Mouse (Mus musculus): ENCODE data around the gene Spata13. TPM values are rescaled to one million over a fixed set of nuclear protein-coding genes. Genes with fewer than 3 reads are reported as not detected.

Gene Spata13
- polyA plus RNA-seq, 1 experiment from 2014 or later: 11.6 TPM

DNA sequence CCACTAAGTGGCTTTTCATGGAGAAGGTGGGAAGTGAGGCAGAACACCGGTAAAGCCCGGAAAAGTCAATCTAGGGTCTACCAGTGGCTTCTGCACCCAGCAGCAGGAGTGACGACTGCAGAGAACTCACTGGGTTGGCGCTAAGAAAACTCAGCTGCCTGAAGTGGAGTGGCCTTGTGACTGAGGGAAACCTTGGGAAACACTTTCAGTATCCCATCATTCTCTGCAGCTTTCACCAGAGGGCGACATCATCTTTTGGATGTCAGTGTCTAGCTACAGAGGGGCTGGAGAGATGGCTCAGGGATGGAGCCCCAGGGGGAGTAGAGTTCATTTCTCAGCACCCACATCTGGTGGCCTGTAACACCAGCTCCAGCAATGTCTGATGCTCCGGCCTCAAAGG is 135.5 kb downstream of the Spata13 start:
- WGBS: 38% methylated on average over 6 of the region's 6 CpGs
- H3K27me3 ChIP-seq (ENCODE audit: control insufficient read depth, insufficient read depth, low read length): no peaks in the 10 kb centered on the region
- no peaks in the 10 kb centered on the region for H3K36me3 ChIP-seq (ENCODE audit: control insufficient read depth, insufficient read depth, low read length)
- no peaks in the 10 kb centered on the region for H3K9me3 ChIP-seq (ENCODE audit: control insufficient read depth, low read length)
- no peak overlapping the region for H3K4me3 ChIP-seq (ENCODE audit: control insufficient read depth in 1 of 2, insufficient read depth in 1 of 2, low read depth in 1 of 2, low read length in 2 of 2)
- H3K4me2 ChIP-seq (ENCODE audit: low read length): no peak overlapping the region
- H3K9ac ChIP-seq (ENCODE audit: low read length): no peak overlapping the region
- no peak for ATAC-seq (ENCODE audit: insufficient number of reproducible peaks, insufficient read depth, low FRiP score, low read depth)
- peaks cover 13 to 21% of the 10 kb centered on the region in 2 experiments; a peak in 3 of 4 replicates for H3K4me1 ChIP-seq (ENCODE audit: control insufficient read depth in 2 of 2, insufficient read depth in 2 of 2, low read length in 2 of 2)
- no peak overlapping the region for H3K27ac ChIP-seq (replicated peaks in 1 of 2; ENCODE audit: control insufficient read depth in 1 of 2, insufficient read depth in 1 of 2, low read depth in 2 of 2, low read length in 2 of 2)

DNA sequence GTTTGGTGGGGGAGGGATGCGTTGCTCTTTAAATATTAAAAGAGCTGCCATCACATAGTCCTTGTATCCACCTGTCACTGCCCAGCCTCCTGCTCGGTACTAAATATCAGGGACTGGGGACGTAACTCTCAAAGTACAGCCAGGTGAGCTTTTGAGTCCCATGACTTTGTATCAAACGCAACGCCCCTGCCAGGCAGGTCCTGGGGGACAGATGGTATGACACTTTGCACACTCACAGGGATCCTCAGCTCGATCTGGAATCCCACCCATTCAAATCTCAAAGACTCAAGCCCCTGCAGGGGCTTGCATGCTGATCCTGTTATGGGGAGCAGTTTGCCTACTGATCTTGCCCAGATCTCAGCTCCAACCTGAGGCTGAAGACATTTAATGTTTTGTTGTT is 136.8 kb downstream of the Spata13 start:
- H3K27ac ChIP-seq (replicated peaks in 1 of 2; ENCODE audit: control insufficient read depth in 1 of 2, insufficient read depth in 1 of 2, low read depth in 2 of 2, low read length in 2 of 2): no peak overlapping the region
- peak overlapping the region; percentile 54 for H3K4me2 ChIP-seq (ENCODE audit: low read length)
- 73% methylated on average over 6 of the region's 6 CpGs for WGBS

DNA sequence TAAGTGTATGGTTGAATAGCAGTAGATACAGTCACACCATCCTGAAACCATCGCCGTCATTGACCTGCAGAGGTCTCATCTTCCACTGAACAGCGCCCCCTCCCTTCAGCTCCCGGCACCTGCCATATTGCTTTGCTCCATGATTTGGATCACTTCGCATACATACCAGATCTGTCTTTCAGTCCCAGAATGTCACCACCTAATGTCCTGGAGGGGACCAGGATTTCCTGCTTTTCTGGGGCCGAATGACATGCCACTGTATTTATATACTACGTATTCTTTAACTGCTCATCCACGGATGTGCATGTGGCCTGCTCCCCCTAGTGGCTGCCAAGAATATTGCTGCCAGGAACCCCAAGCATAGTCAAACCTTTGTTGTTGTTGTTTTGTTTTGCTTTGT is 137.3 kb downstream of the Spata13 start:
- H3K9ac ChIP-seq (ENCODE audit: low read length): no peak overlapping the region
- H3K9me3 ChIP-seq (ENCODE audit: control insufficient read depth, low read length): no peaks in the 10 kb centered on the region
- H3K27me3 ChIP-seq (ENCODE audit: control insufficient read depth, insufficient read depth, low read length): no peaks in the 10 kb centered on the region
- ATAC-seq (ENCODE audit: insufficient number of reproducible peaks, insufficient read depth, low FRiP score, low read depth): no peak
- peaks cover 4 to 7% of the 10 kb centered on the region in 2 experiments; a peak in 2 of 4 replicates for H3K4me1 ChIP-seq (ENCODE audit: control insufficient read depth in 2 of 2, insufficient read depth in 2 of 2, low read length in 2 of 2)
- no peak overlapping the region for H3K27ac ChIP-seq (replicated peaks in 1 of 2; ENCODE audit: control insufficient read depth in 1 of 2, insufficient read depth in 1 of 2, low read depth in 2 of 2, low read length in 2 of 2)
- no peaks in the 10 kb centered on the region for H3K36me3 ChIP-seq (ENCODE audit: control insufficient read depth, insufficient read depth, low read length)
- peak overlapping the region; percentile 54 for H3K4me2 ChIP-seq (ENCODE audit: low read length)
- 5% methylated on average over 8 of the region's 8 CpGs for WGBS
- H3K4me3 ChIP-seq (ENCODE audit: control insufficient read depth in 1 of 2, insufficient read depth in 1 of 2, low read depth in 1 of 2, low read length in 2 of 2): peak overlapping the region; percentile 26 to 42

More for the DNA sequence above, 136.8 kb downstream of the Spata13 start:
- Histone ChIP-seq H3K9me3 (ENCODE audit: control insufficient read depth, low read length) (no peaks in the 10 kb centered on the region), H3K4me3 (ENCODE audit: control insufficient read depth in 1 of 2, insufficient read depth in 1 of 2, low read depth in 1 of 2, low read length in 2 of 2) (no peak overlapping the region), H3K27me3 (ENCODE audit: control insufficient read depth, insufficient read depth, low read length) (no peaks in the 10 kb centered on the region), H3K9ac (ENCODE audit: low read length) (no peak overlapping the region), H3K4me1 (ENCODE audit: control insufficient read depth in 2 of 2, insufficient read depth in 2 of 2, low read length in 2 of 2) (peaks cover 7 to 10% of the 10 kb centered on the region in 2 experiments; a peak in 3 of 4 replicates), H3K36me3 (ENCODE audit: control insufficient read depth, insufficient read depth, low read length) (no peaks in the 10 kb centered on the region)
- no peak for ATAC-seq (ENCODE audit: insufficient number of reproducible peaks, insufficient read depth, low FRiP score, low read depth)

DNA sequence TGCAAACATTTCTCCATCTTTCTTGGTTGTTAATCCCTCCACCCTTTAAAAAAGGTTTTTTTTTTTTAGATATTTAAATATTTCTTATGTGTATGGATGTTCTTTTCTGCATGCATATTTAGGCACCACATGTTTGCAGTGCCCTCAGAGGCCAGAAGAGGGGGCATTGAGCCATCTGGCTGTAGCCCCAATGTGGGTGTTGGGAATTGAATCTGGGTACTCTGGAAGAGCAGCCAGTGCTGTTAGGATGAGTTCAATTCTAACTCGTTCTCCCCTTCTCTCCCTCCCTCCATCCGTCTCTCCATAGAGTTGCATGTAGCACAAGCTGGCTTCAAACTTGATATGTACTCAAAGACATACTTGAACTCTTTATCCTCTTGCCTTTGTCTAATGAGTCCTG is 139.7 kb downstream of the Spata13 start:
- 86% methylated on average over 2 of the region's 2 CpGs for WGBS
- H3K4me1 ChIP-seq (ENCODE audit: control insufficient read depth in 2 of 2, insufficient read depth in 2 of 2, low read length in 2 of 2): peaks cover 2 to 7% of the 10 kb centered on the region in 2 experiments; a peak in 2 of 4 replicates
- H3K27ac ChIP-seq (replicated peaks in 1 of 2; ENCODE audit: control insufficient read depth in 1 of 2, insufficient read depth in 1 of 2, low read depth in 2 of 2, low read length in 2 of 2): no peak overlapping the region
- no peaks in the 10 kb centered on the region for H3K27me3 ChIP-seq (ENCODE audit: control insufficient read depth, insufficient read depth, low read length)
- no peak for ATAC-seq (ENCODE audit: insufficient number of reproducible peaks, insufficient read depth, low FRiP score, low read depth)
- H3K9me3 ChIP-seq (ENCODE audit: control insufficient read depth, low read length): no peaks in the 10 kb centered on the region
- no peak overlapping the region for H3K4me3 ChIP-seq (ENCODE audit: control insufficient read depth in 1 of 2, insufficient read depth in 1 of 2, low read depth in 1 of 2, low read length in 2 of 2)
- H3K4me2 ChIP-seq (ENCODE audit: low read length): no peak overlapping the region
- no peak overlapping the region for H3K9ac ChIP-seq (ENCODE audit: low read length)
- no peaks in the 10 kb centered on the region for H3K36me3 ChIP-seq (ENCODE audit: control insufficient read depth, insufficient read depth, low read length)

DNA sequence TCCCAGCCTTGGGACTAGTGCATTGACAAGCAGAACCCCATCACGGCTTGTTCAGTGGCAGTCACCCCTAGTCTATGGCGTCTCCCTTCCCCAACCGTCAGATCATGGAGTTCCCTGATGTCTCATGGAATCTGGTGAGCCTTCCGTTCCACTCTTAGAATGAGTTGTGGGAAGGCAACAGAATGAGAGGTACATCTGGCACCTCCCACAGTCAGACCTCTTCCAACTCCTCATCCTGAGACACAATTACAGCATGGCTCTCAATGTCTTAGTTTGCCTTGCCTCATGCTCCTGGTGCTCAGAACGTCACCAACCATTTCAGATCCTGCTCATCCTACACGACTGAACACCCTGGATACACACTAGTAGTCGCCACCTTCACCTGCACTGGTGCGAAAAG is 142.7 kb downstream of the Spata13 start:
- 78% methylated on average over 8 of the region's 8 CpGs for WGBS
- Histone ChIP-seq H3K36me3 (ENCODE audit: control insufficient read depth, insufficient read depth, low read length) (no peaks in the 10 kb centered on the region), H3K27me3 (ENCODE audit: control insufficient read depth, insufficient read depth, low read length) (no peaks in the 10 kb centered on the region), H3K9ac (ENCODE audit: low read length) (no peak overlapping the region), H3K4me2 (ENCODE audit: low read length) (no peak overlapping the region), H3K4me3 (ENCODE audit: control insufficient read depth in 1 of 2, insufficient read depth in 1 of 2, low read depth in 1 of 2, low read length in 2 of 2) (no peak overlapping the region), H3K9me3 (ENCODE audit: control insufficient read depth, low read length) (no peaks in the 10 kb centered on the region), H3K27ac (replicated peaks in 1 of 2; ENCODE audit: control insufficient read depth in 1 of 2, insufficient read depth in 1 of 2, low read depth in 2 of 2, low read length in 2 of 2) (no peak overlapping the region), H3K4me1 (ENCODE audit: control insufficient read depth in 2 of 2, insufficient read depth in 2 of 2, low read length in 2 of 2) (no peaks in the 10 kb centered on the region)
- no peak for ATAC-seq (ENCODE audit: insufficient number of reproducible peaks, insufficient read depth, low FRiP score, low read depth)

DNA sequence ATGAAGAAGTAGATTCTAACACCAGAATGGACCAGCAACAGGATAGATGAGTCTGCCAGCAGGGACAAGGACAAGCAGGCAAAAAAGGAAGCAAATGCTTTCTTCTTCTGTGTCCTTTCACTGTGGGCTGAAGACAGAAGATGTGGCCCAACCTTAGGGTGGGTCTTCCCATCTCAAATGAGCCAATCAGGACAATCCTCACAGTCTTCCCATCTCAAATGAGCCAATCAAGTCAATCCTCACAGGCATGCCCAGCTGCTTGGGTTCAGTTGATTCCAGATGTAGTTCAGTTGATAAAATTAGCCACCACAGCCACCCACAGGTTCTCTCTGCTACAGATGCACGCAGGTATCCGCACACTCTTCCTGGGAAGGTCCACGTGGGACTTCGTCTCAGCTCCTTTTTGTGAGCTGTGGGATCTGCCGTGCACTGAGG is 143.7 kb downstream of the Spata13 start:
- ATAC-seq (ENCODE audit: insufficient number of reproducible peaks, insufficient read depth, low FRiP score, low read depth): no peak
- Histone ChIP-seq H3K4me3 (ENCODE audit: control insufficient read depth in 1 of 2, insufficient read depth in 1 of 2, low read depth in 1 of 2, low read length in 2 of 2) (no peak overlapping the region), H3K36me3 (ENCODE audit: control insufficient read depth, insufficient read depth, low read length) (no peaks in the 10 kb centered on the region), H3K27me3 (ENCODE audit: control insufficient read depth, insufficient read depth, low read length) (no peaks in the 10 kb centered on the region), H3K27ac (replicated peaks in 1 of 2; ENCODE audit: control insufficient read depth in 1 of 2, insufficient read depth in 1 of 2, low read depth in 2 of 2, low read length in 2 of 2) (no peak overlapping the region), H3K4me1 (ENCODE audit: control insufficient read depth in 2 of 2, insufficient read depth in 2 of 2, low read length in 2 of 2) (no peaks in the 10 kb centered on the region), H3K9me3 (ENCODE audit: control insufficient read depth, low read length) (no peaks in the 10 kb centered on the region), H3K4me2 (ENCODE audit: low read length) (no peak overlapping the region), H3K9ac (ENCODE audit: low read length) (no peak overlapping the region)
- 82% methylated on average over 5 of the region's 5 CpGs for WGBS

DNA sequence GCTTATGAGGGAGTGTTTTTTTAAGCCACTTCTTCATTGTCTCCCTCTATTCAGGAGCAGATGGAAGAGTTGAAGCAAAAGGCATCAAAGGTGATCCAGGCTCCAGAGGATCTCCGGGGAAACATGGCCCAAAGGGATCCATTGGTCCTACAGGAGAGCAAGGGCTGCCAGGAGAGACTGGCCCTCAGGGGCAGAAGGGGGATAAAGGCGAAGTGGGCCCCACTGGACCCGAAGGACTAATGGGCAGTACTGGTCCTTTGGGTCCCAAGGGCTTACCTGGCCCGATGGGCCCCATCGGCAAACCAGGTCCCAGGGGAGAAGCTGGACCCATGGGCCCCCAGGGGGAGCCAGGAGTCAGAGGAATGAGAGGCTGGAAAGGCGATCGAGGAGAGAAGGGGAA is 145.4 kb downstream of the Spata13 start:
- Histone ChIP-seq H3K9ac (ENCODE audit: low read length) (no peak overlapping the region), H3K9me3 (ENCODE audit: control insufficient read depth, low read length) (no peaks in the 10 kb centered on the region), H3K4me2 (ENCODE audit: low read length) (no peak overlapping the region), H3K27me3 (ENCODE audit: control insufficient read depth, insufficient read depth, low read length) (no peaks in the 10 kb centered on the region), H3K27ac (replicated peaks in 1 of 2; ENCODE audit: control insufficient read depth in 1 of 2, insufficient read depth in 1 of 2, low read depth in 2 of 2, low read length in 2 of 2) (no peak overlapping the region), H3K36me3 (ENCODE audit: control insufficient read depth, insufficient read depth, low read length) (no peaks in the 10 kb centered on the region), H3K4me3 (ENCODE audit: control insufficient read depth in 1 of 2, insufficient read depth in 1 of 2, low read depth in 1 of 2, low read length in 2 of 2) (no peak overlapping the region), H3K4me1 (ENCODE audit: control insufficient read depth in 2 of 2, insufficient read depth in 2 of 2, low read length in 2 of 2) (no peaks in the 10 kb centered on the region)
- no peak for ATAC-seq (ENCODE audit: insufficient number of reproducible peaks, insufficient read depth, low FRiP score, low read depth)
- WGBS: 86% methylated on average over 7 of the region's 7 CpGs

DNA sequence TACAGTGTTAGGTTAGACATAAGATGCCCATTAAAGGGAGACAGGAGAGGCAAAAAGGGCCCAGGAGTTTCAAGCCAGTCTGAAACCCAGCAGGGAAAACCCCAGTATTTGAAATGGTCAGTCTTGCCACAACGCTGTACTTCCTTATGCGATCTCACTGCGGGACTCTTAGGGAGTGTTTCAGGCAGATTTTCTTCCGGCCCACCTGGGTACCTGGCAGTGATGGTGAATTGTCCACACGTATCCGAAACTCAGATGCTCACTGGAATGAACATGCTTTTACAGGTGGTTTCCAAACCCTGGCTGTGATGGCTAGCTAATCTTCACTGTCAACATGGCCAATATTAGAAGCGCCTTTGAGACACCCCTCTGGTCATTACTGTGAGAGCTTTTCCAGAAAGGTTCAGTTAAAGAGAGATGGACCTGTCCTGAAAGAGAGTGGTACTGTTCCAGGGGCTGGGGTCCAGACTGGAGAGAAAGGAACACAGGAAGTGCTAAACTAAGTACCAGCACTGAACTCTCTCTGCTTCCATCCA is 148.4 kb downstream of the Spata13 start:
- no peaks in the 10 kb centered on the region for H3K36me3 ChIP-seq (ENCODE audit: control insufficient read depth, insufficient read depth, low read length)
- no peak for ATAC-seq (ENCODE audit: insufficient number of reproducible peaks, insufficient read depth, low FRiP score, low read depth)
- H3K27ac ChIP-seq (replicated peaks in 1 of 2; ENCODE audit: control insufficient read depth in 1 of 2, insufficient read depth in 1 of 2, low read depth in 2 of 2, low read length in 2 of 2): no peak overlapping the region
- no peak overlapping the region for H3K9ac ChIP-seq (ENCODE audit: low read length)
- H3K4me3 ChIP-seq (ENCODE audit: control insufficient read depth in 1 of 2, insufficient read depth in 1 of 2, low read depth in 1 of 2, low read length in 2 of 2): no peak overlapping the region
- no peaks in the 10 kb centered on the region for H3K9me3 ChIP-seq (ENCODE audit: control insufficient read depth, low read length)
- H3K4me2 ChIP-seq (ENCODE audit: low read length): no peak overlapping the region
- peaks cover 0 to 8% of the 10 kb centered on the region in 2 experiments; a peak in 1 of 4 replicates for H3K4me1 ChIP-seq (ENCODE audit: control insufficient read depth in 2 of 2, insufficient read depth in 2 of 2, low read length in 2 of 2)
- WGBS: 35% methylated on average over 7 of the region's 7 CpGs
- no peaks in the 10 kb centered on the region for H3K27me3 ChIP-seq (ENCODE audit: control insufficient read depth, insufficient read depth, low read length)

All from heart, embryonic 14.5 days (tissue).